Mouse (Mus musculus): ENCODE data around the gene Plekhd1. TPM values are rescaled to one million over a fixed set of nuclear protein-coding genes. Genes with fewer than 3 reads are reported as not detected.

Plekhd1 gene
- total and polyA plus RNA-seq, 3 experiments, result 0.08 to 0.34 TPM; not detected in 1

- Histone ChIP-seq H3K4me2 (ENCODE audit: insufficient read depth, low read depth, poor library complexity, severe bottlenecking) (no peak overlapping the region), H3K4me3 (replicated peaks in 1 of 3; ENCODE audit: low read depth in 2 of 3, low read length in 2 of 3, poor library complexity in 1 of 3) (no peak overlapping the region), H3K27me3 (replicated peaks) (no peaks in the 10 kb centered on the region), H3K9ac (ENCODE audit: insufficient read depth, low read depth) (no peak overlapping the region), H3K9me3 (replicated peaks; ENCODE audit: low read length) (no peaks in the 10 kb centered on the region), H3K27ac (ENCODE audit: insufficient read depth, low read depth) (no peak overlapping the region), H3K4me1 (ENCODE audit: control insufficient read depth in 1 of 2, insufficient read depth in 2 of 2) (no peaks in the 10 kb centered on the region), H3K36me3 (replicated peaks in 1 of 2; ENCODE audit: control insufficient read depth in 1 of 2, insufficient read depth in 1 of 2, low read length in 1 of 2) (peaks cover 26 to 75% of the 10 kb centered on the region in 2 experiments), H3K79me2 (replicated peaks; ENCODE audit: control insufficient read depth, extremely low read depth, insufficient read depth, poor library complexity, severe bottlenecking) (no peaks in the 10 kb centered on the region)
- dilution Hi-C loops (cut with MboI; ENCODE audit: extremely low pct_ligation_motif_present, extremely low pct_unique_long_range_greater_than_20kb, low sequenced_read_pairs), result no loop called here
- TF ChIP-seq ZNF384 (IDR thresholded peaks at IDR 0.05; ENCODE audit: low read depth, low read length), result no peak
- no peak for TF ChIP-seq HCFC1 (IDR thresholded peaks at IDR 0.05; ENCODE audit: low read depth, low read length)
- TF ChIP-seq ETS1 (conservative IDR thresholded peaks at IDR 0.05; ENCODE audit: low read depth, low read length), result no peak
- no peak for TF ChIP-seq CHD1 (IDR thresholded peaks at IDR 0.05; ENCODE audit: low read depth, low read length)
- TF ChIP-seq UBTF (IDR thresholded peaks at IDR 0.05; ENCODE audit: low read depth, low read length), result no peak
- no peak for TF ChIP-seq TBP (conservative IDR thresholded peaks at IDR 0.05; ENCODE audit: low read depth, low read length)
- TF ChIP-seq EP300 (IDR thresholded peaks at IDR 0.05; ENCODE audit: low read length), result no peak
- no peak for TF ChIP-seq GABPA (IDR thresholded peaks at IDR 0.05; ENCODE audit: insufficient replicate concordance, low read depth, low read length)
- no peak for TF ChIP-seq JUND (conservative IDR thresholded peaks at IDR 0.05; ENCODE audit: low read depth, low read length)
- no peak for TF ChIP-seq IRF4 (IDR thresholded peaks at IDR 0.05; ENCODE audit: low read depth, low read length)
- TF ChIP-seq MEF2A (IDR thresholded peaks at IDR 0.05; ENCODE audit: borderline replicate concordance, low read depth, low read length), result no peak
- no peak for TF ChIP-seq MAFK (IDR thresholded peaks at IDR 0.05; ENCODE audit: insufficient replicate concordance, low read length)
- TF ChIP-seq RAD21 (IDR thresholded peaks at IDR 0.05; ENCODE audit: low read depth, low read length), result no peak
- TF ChIP-seq SIN3A (IDR thresholded peaks at IDR 0.05; ENCODE audit: low read length), result no peak
- no peak for TF ChIP-seq USF2 (conservative IDR thresholded peaks at IDR 0.05; ENCODE audit: low read depth, low read length)
- no peak for TF ChIP-seq NELFE (IDR thresholded peaks at IDR 0.05; ENCODE audit: low read depth, low read length)
- in situ Hi-C loops (cut with MboI; ENCODE audit: low pct_ligation_motif_present, low pct_unique_long_range_greater_than_20kb, low sequenced_read_pairs), result no loop called here
- no peak for DNase-seq (ENCODE audit: extremely low read depth)
Measured at GRCm38 (mm10) chr12:80668391-80668790, 24.0 kb upstream of the Plekhd1 start.

GRCm38 (mm10) chr12:80673170-80673569 is 19.2 kb upstream of the Plekhd1 start:
- in situ Hi-C loops (cut with MboI; ENCODE audit: low pct_ligation_motif_present, low pct_unique_long_range_greater_than_20kb, low sequenced_read_pairs), result no loop called here
- Histone ChIP-seq H3K4me3 (replicated peaks in 1 of 3; ENCODE audit: low read depth in 2 of 3, low read length in 2 of 3, poor library complexity in 1 of 3) (no peak overlapping the region), H3K4me1 (ENCODE audit: control insufficient read depth in 1 of 2, insufficient read depth in 2 of 2) (no peaks in the 10 kb centered on the region), H3K4me2 (ENCODE audit: insufficient read depth, low read depth, poor library complexity, severe bottlenecking) (no peak overlapping the region), H3K79me2 (replicated peaks; ENCODE audit: control insufficient read depth, extremely low read depth, insufficient read depth, poor library complexity, severe bottlenecking) (no peaks in the 10 kb centered on the region), H3K36me3 (replicated peaks in 1 of 2; ENCODE audit: control insufficient read depth in 1 of 2, insufficient read depth in 1 of 2, low read length in 1 of 2) (peaks cover 27 to 71% of the 10 kb centered on the region in 2 experiments), H3K27ac (ENCODE audit: insufficient read depth, low read depth) (no peak overlapping the region), H3K9ac (ENCODE audit: insufficient read depth, low read depth) (no peak overlapping the region), H3K9me3 (replicated peaks; ENCODE audit: low read length) (no peaks in the 10 kb centered on the region), H3K27me3 (replicated peaks) (no peaks in the 10 kb centered on the region)
- DNase-seq (ENCODE audit: extremely low read depth), result peak; percentile 58
- dilution Hi-C loops (cut with MboI; ENCODE audit: extremely low pct_ligation_motif_present, extremely low pct_unique_long_range_greater_than_20kb, low sequenced_read_pairs), result no loop called here
- TF ChIP-seq TCF12 (IDR thresholded peaks at IDR 0.05; ENCODE audit: low read depth, low read length), result no peak
- no peak for TF ChIP-seq MYC (IDR thresholded peaks at IDR 0.05; ENCODE audit: low read depth, low read length)
- peak; percentile 39 for TF ChIP-seq RAD21 (IDR thresholded peaks at IDR 0.05; ENCODE audit: low read depth, low read length)
- TF ChIP-seq USF1 (IDR thresholded peaks at IDR 0.05; ENCODE audit: low read depth, low read length), result no peak
- TF ChIP-seq JUN (IDR thresholded peaks at IDR 0.05; ENCODE audit: insufficient read depth, low read depth, low read length), result no peak
- no peak for TF ChIP-seq USF2 (conservative IDR thresholded peaks at IDR 0.05; ENCODE audit: low read depth, low read length)
- no peak for TF ChIP-seq MXI1 (IDR thresholded peaks at IDR 0.05; ENCODE audit: low read depth, low read length)
- TF ChIP-seq MAZ (IDR thresholded peaks at IDR 0.05; ENCODE audit: low read depth, low read length), result no peak
- peak; percentile 77 to 93 for TF ChIP-seq CTCF (conservative IDR thresholded peaks at IDR 0.05 in 1 of 2, IDR thresholded peaks at IDR 0.05 in 1 of 2; ENCODE audit: low read depth in 2 of 2, low read length in 2 of 2)
- peak; percentile 46 for TF ChIP-seq SMC3 (IDR thresholded peaks at IDR 0.05; ENCODE audit: low read depth, low read length)
- TF ChIP-seq E2F4 (IDR thresholded peaks at IDR 0.05; ENCODE audit: insufficient replicate concordance, low read depth, low read length), result no peak
- no peak for TF ChIP-seq MEF2A (IDR thresholded peaks at IDR 0.05; ENCODE audit: borderline replicate concordance, low read depth, low read length)
- TF ChIP-seq BHLHE40 (IDR thresholded peaks at IDR 0.05; ENCODE audit: low read depth, low read length), result no peak
- TF ChIP-seq ELF1 (IDR thresholded peaks at IDR 0.05; ENCODE audit: low read depth, low read length), result no peak
- no peak for TF ChIP-seq HCFC1 (IDR thresholded peaks at IDR 0.05; ENCODE audit: low read depth, low read length)

Measured in CH12.LX (cell line).